26 mouse cellular contexts compared by ENCODE assay signal in the genomic region with DNA sequence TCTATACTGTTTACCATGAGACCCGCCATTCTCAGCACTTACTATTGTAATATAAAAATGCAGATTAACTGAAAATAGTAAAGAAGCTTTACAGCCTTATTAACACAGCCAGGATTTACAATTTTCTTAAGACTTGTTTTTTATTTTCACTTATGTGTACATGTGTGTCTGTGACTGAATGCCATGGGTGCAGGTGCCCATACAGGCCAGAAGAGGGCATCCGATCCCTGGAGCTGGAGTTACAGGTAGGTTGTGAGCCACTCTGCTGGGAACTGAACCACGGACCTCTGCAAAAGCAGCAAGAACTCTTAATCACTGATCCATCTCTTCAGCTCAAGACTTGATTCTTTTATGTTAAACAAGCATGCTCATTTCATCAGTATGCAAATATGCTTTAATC. TPM values are rescaled to one million over a fixed set of nuclear protein-coding genes. Genes with fewer than 3 reads are reported as not detected.
DNase-seq lines count a peak whose midpoint lies in the region; ATAC-seq and TF ChIP-seq lines count a peak whose summit lies in the region.
"Had no signal": no experiment of that assay in that cellular context is flagged by ENCODE, and none has a peak within 500 bp of the region (broad histone marks: within the 10 kb centered on the region; RNA-seq: fewer than 3 reads in every experiment).

No protein-coding gene starts in this region.

- no peak overlapping the region for H3K27ac ChIP-seq in kidney, adult 2 months (ENCODE audit: insufficient read depth, low read depth, low read length)
- H3K27ac ChIP-seq in kidney, embryonic 15.5 days: no peak overlapping the region
- H3K27ac ChIP-seq in liver, postnatal 0 days (ENCODE audit: low read depth): no peak overlapping the region
- no peak overlapping the region for H3K27ac ChIP-seq in liver, embryonic 11.5 days (ENCODE audit: low read depth, low read length)
- H3K27ac ChIP-seq in MEL (ENCODE audit: control insufficient read depth, low read depth, low read length): no peak overlapping the region
- H3K27ac ChIP-seq in bone marrow, adult 2 months (ENCODE audit: control insufficient read depth, insufficient read depth, low read depth, low read length, poor library complexity): no peak overlapping the region
- H3K27ac ChIP-seq: forebrain, embryonic 13.5 days; hindbrain, embryonic 10.5 days; limb, embryonic 15.5 days; midbrain, embryonic 10.5 days; neural tube, embryonic 15.5 days; stomach, embryonic 15.5 days had no signal

- H3K9me3 ChIP-seq in kidney, embryonic 15.5 days (replicated peaks): 0 out of 2 replicates have a peak, but pooled peaks cover 2% of the 10 kb centered on the region
- H3K9me3 ChIP-seq in liver, postnatal 0 days (ENCODE audit: low read length): no peaks in the 10 kb centered on the region
- no peaks in the 10 kb centered on the region for H3K9me3 ChIP-seq in liver, embryonic 11.5 days (ENCODE audit: control insufficient read depth, low read length)
- H3K9me3 ChIP-seq in MEL (replicated peaks; ENCODE audit: insufficient read depth, low read length): no peaks in the 10 kb centered on the region
- H3K9me3 ChIP-seq: forebrain, embryonic 13.5 days; hindbrain, embryonic 10.5 days; limb, embryonic 15.5 days; midbrain, embryonic 10.5 days; neural tube, embryonic 15.5 days; stomach, embryonic 15.5 days had no signal

- no peaks in the 10 kb centered on the region for H3K4me1 ChIP-seq in kidney, adult 2 months (ENCODE audit: control insufficient read depth, insufficient read depth, low read length)
- 0 out of 2 replicates have a peak, but pooled peaks cover 5% of the 10 kb centered on the region for H3K4me1 ChIP-seq in kidney, embryonic 15.5 days
- no peaks in the 10 kb centered on the region; the same call in 1 of the 2 replicates for H3K4me1 ChIP-seq in liver, postnatal 0 days (ENCODE audit: insufficient read depth)
- H3K4me1 ChIP-seq in liver, embryonic 11.5 days (replicated peaks; ENCODE audit: control insufficient read depth, insufficient read depth, low read length): no peaks in the 10 kb centered on the region
- H3K4me1 ChIP-seq in MEL (ENCODE audit: control insufficient read depth in 1 of 2, insufficient read depth in 2 of 2, low read length in 2 of 2): no peaks in the 10 kb centered on the region
- no peaks in the 10 kb centered on the region for H3K4me1 ChIP-seq in bone marrow, adult 2 months (ENCODE audit: control insufficient read depth, insufficient read depth, low read length)
- H3K4me1 ChIP-seq: forebrain, embryonic 13.5 days; heart, embryonic 12.5 days; hindbrain, embryonic 10.5 days; limb, embryonic 15.5 days; midbrain, embryonic 10.5 days; neural tube, embryonic 15.5 days; stomach, embryonic 15.5 days had no signal

- ATAC-seq in kidney, embryonic 15.5 days (replicated peaks; ENCODE audit: low FRiP score): no peak
- no peak for ATAC-seq in liver, postnatal 0 days
- no peak for ATAC-seq in liver, embryonic 11.5 days (replicated peaks; ENCODE audit: low FRiP score)
- ATAC-seq: forebrain, embryonic 13.5 days had no signal

- no peak overlapping the region for H3K9ac ChIP-seq in kidney, embryonic 15.5 days
- H3K9ac ChIP-seq in liver, postnatal 0 days (replicated peaks): no peak overlapping the region
- no peak overlapping the region for H3K9ac ChIP-seq in liver, embryonic 11.5 days (ENCODE audit: low read depth, low read length)
- no peak overlapping the region for H3K9ac ChIP-seq in MEL (ENCODE audit: control insufficient read depth, low read depth, low read length, poor library complexity, severe bottlenecking)
- H3K9ac ChIP-seq: forebrain, embryonic 13.5 days; heart, embryonic 12.5 days; limb, embryonic 15.5 days; neural tube, embryonic 15.5 days; stomach, embryonic 15.5 days had no signal

- DNase-seq in kidney, adult 2 months: no peak
- no peak for DNase-seq in liver, postnatal 0 days
- no peak for DNase-seq in liver, embryonic 11.5 days (ENCODE audit: low spot score)
- DNase-seq in MEL (ENCODE audit: low read depth, low spot score): peak; percentile 38
- no peak for DNase-seq in cerebellum, adult 9-11 months
- DNase-seq: adrenal gland, adult 2 months; cerebellum, adult 8-10 months; heart, postnatal 10 days; kidney, adult 9 months; kidney, postnatal 36 days; layer of hippocampus, adult 9-11 months; left cerebral cortex, postnatal 4 days; lung, postnatal 10 days; right cerebral cortex, adult 18-20 months; right cerebral cortex, postnatal 4 days; thymus, adult 18-20 months; thymus, postnatal 4 days had no signal

- H3K4me2 ChIP-seq in kidney, embryonic 15.5 days: no peak overlapping the region
- H3K4me2 ChIP-seq in liver, postnatal 0 days (ENCODE audit: low read depth, low read length): no peak overlapping the region
- no peak overlapping the region for H3K4me2 ChIP-seq in liver, embryonic 11.5 days
- H3K4me2 ChIP-seq: forebrain, embryonic 13.5 days; heart, embryonic 12.5 days; limb, embryonic 15.5 days; neural tube, embryonic 15.5 days; stomach, embryonic 15.5 days had no signal

- TF ChIP-seq CTCF in kidney, adult 2 months (conservative IDR thresholded peaks at IDR 0.05; ENCODE audit: insufficient read depth, insufficient read length, low read depth, low read length): peak; percentile 32; the same call in 1 of the 2 replicates
- 0 out of 2 replicates have a peak, but pooled peaks have one; percentile 21 for TF ChIP-seq CTCF in liver, postnatal 0 days (IDR thresholded peaks at IDR 0.05; ENCODE audit: low read depth)
- TF ChIP-seq CTCF in MEL (IDR thresholded peaks at IDR 0.05 in 2 of 3, conservative IDR thresholded peaks at IDR 0.05 in 1 of 3; ENCODE audit: control insufficient read depth in 1 of 3, insufficient read depth in 1 of 3, low read depth in 2 of 3, low read length in 3 of 3, poor library complexity in 1 of 3, severe bottlenecking in 1 of 3): peak in 2 of 3 experiments; percentile 7 to 23; a peak in 1 of 6 replicates
- TF ChIP-seq CTCF in bone marrow, adult 2 months (IDR thresholded peaks at IDR 0.05; ENCODE audit: control insufficient read depth, insufficient read depth, low read length): 0 out of 2 replicates have a peak, but pooled peaks have one; percentile 8

- H3K79me2 ChIP-seq in MEL (ENCODE audit: control insufficient read depth, insufficient read depth, low read length, poor library complexity): peaks cover 1% of the 10 kb centered on the region; the same call in 1 of the 2 replicates

- no peak for TF ChIP-seq RAD21 in MEL (IDR thresholded peaks at IDR 0.05; ENCODE audit: low read depth, low read length)

- H3K36me3 ChIP-seq in kidney, adult 2 months (ENCODE audit: control insufficient read depth, insufficient read depth, low read length): peaks cover 4% of the 10 kb centered on the region; the same call in 1 of the 2 replicates
- peaks cover 88% of the 10 kb centered on the region for H3K36me3 ChIP-seq in kidney, embryonic 15.5 days
- H3K36me3 ChIP-seq in liver, postnatal 0 days (replicated peaks; ENCODE audit: insufficient read depth, low read length): peaks cover 54% of the 10 kb centered on the region
- peaks cover 48% of the 10 kb centered on the region for H3K36me3 ChIP-seq in liver, embryonic 11.5 days (ENCODE audit: control insufficient read depth, insufficient read depth, low read length)
- peaks cover 0 to 6% of the 10 kb centered on the region in 2 experiments; a peak in 2 of 4 replicates for H3K36me3 ChIP-seq in MEL (ENCODE audit: control insufficient read depth in 1 of 2, insufficient read depth in 2 of 2, low read length in 2 of 2)

- TF ChIP-seq EP300 in liver, postnatal 0 days (IDR thresholded peaks at IDR 0.05; ENCODE audit: low read depth): no peak
- no peak for TF ChIP-seq EP300 in MEL (IDR thresholded peaks at IDR 0.05; ENCODE audit: low read depth in 1 of 2, low read length in 2 of 2)

- H3K27me3 ChIP-seq in kidney, adult 2 months (replicated peaks; ENCODE audit: control insufficient read depth, insufficient read depth, low read length): no peaks in the 10 kb centered on the region
- H3K27me3 ChIP-seq in kidney, embryonic 15.5 days: no peaks in the 10 kb centered on the region
- no peaks in the 10 kb centered on the region for H3K27me3 ChIP-seq in liver, postnatal 0 days (ENCODE audit: insufficient read depth, low read length)
- no peaks in the 10 kb centered on the region for H3K27me3 ChIP-seq in liver, embryonic 11.5 days (replicated peaks; ENCODE audit: control insufficient read depth, insufficient read depth, low read length)
- no peaks in the 10 kb centered on the region for H3K27me3 ChIP-seq in MEL (ENCODE audit: control insufficient read depth in 1 of 2, insufficient read depth in 2 of 2, low read length in 2 of 2)
- H3K27me3 ChIP-seq: forebrain, embryonic 13.5 days; heart, embryonic 12.5 days; limb, embryonic 15.5 days; neural tube, embryonic 15.5 days; stomach, embryonic 15.5 days had no signal

- no peak overlapping the region for H3K4me3 ChIP-seq in kidney, adult 2 months (ENCODE audit: insufficient read depth, low read depth, low read length)
- H3K4me3 ChIP-seq in kidney, embryonic 15.5 days (replicated peaks): no peak overlapping the region
- no peak overlapping the region for H3K4me3 ChIP-seq in liver, postnatal 0 days (ENCODE audit: low read depth, low read length)
- H3K4me3 ChIP-seq in liver, embryonic 11.5 days (ENCODE audit: low read depth, low read length): no peak overlapping the region
- no peak overlapping the region for H3K4me3 ChIP-seq in MEL (ENCODE audit: control insufficient read depth in 1 of 2, insufficient read depth in 1 of 2, low read depth in 2 of 2, low read length in 2 of 2)
- no peak overlapping the region for H3K4me3 ChIP-seq in bone marrow, adult 2 months (replicated peaks; ENCODE audit: control insufficient read depth, low read depth, low read length)
- H3K4me3 ChIP-seq: forebrain, embryonic 13.5 days; heart, embryonic 12.5 days; hindbrain, embryonic 10.5 days; limb, embryonic 15.5 days; midbrain, embryonic 10.5 days; neural tube, embryonic 15.5 days; stomach, embryonic 15.5 days had no signal

- no peak for TF ChIP-seq POLR2A in kidney, adult 2 months (IDR thresholded peaks at IDR 0.05; ENCODE audit: low read depth, low read length)
- no peak for TF ChIP-seq POLR2A in MEL (IDR thresholded peaks at IDR 0.05; ENCODE audit: control insufficient read depth in 1 of 2, insufficient read depth in 1 of 2, low read depth in 1 of 2, low read length in 2 of 2, poor library complexity in 1 of 2)
- no peak for TF ChIP-seq POLR2A in bone marrow, adult 2 months (IDR thresholded peaks at IDR 0.05; ENCODE audit: borderline replicate concordance, control insufficient read depth, low read depth, low read length)

- WGBS in kidney, adult 2 months: 97% methylated on average over 3 of the region's 3 CpGs
- WGBS in kidney, embryonic 15.5 days: 98% methylated on average over 3 of the region's 3 CpGs
- 87% methylated on average over 3 of the region's 3 CpGs for WGBS in liver, postnatal 0 days (ENCODE audit: insufficient replicate concordance)
- 96% methylated on average over 3 of the region's 3 CpGs for WGBS in liver, embryonic 11.5 days
- WGBS in bone marrow, adult 2 months: 88% methylated on average over 3 of the region's 3 CpGs

RNA-seq across cellular contexts. Expression of gene Fam207a, which starts 22.7 kb away (rescaled TPM):
- 30.5 and 31.4 TPM in 2 replicates for polyA plus RNA-seq in kidney, adult 2 months (2012; rRNA removed)
- 34.3 and 37.2 TPM in 2 replicates for polyA plus RNA-seq in kidney, embryonic 15.5 days (2015; fragmentation: Nextera tagmentation; extraction: Ambion mirVana)
- 14.8 and 15.5 TPM in 2 replicates for polyA plus RNA-seq in liver, postnatal 0 days (2015; fragmentation: Nextera tagmentation; extraction: Ambion mirVana)
- 42.6 and 47.4 TPM in 2 replicates for polyA plus RNA-seq in liver, embryonic 11.5 days (2014; fragmentation: Nextera tagmentation; extraction: Ambion mirVana)
- total RNA-seq in MEL (2012; rRNA removed): 54.9 and 70.6 TPM in 2 replicates
- polyA plus RNA-seq in MEL (2012; ENCODE audit: insufficient read depth in 1 of 2, insufficient read length in 2 of 2, low read depth in 1 of 2, low replicate concordance in 2 of 2, missing spikeins in 1 of 2): 10 to 100 TPM in 1 of 2 experiments, not detected in 1; 74.0 TPM
- polyA plus RNA-seq in bone marrow, adult 2 months (2011; ENCODE audit: insufficient read depth, insufficient read length, low replicate concordance, missing spikeins): 12.3 and 29.2 TPM in 2 replicates

RNA-seq across cellular contexts. Expression of gene Itgb2, which starts 37.2 kb away (rescaled TPM):
- 6.5 and 13.6 TPM in 2 replicates for polyA plus RNA-seq in kidney, adult 2 months (2012; rRNA removed)
- 2.1 and 2.3 TPM in 2 replicates for polyA plus RNA-seq in kidney, embryonic 15.5 days (2015; fragmentation: Nextera tagmentation; extraction: Ambion mirVana)
- 18.7 and 23.1 TPM in 2 replicates for polyA plus RNA-seq in liver, postnatal 0 days (2015; fragmentation: Nextera tagmentation; extraction: Ambion mirVana)
- polyA plus RNA-seq in liver, embryonic 11.5 days (2014; fragmentation: Nextera tagmentation; extraction: Ambion mirVana): 18.6 and 19.1 TPM in 2 replicates
- total RNA-seq in MEL (2012; rRNA removed): 36.7 and 36.9 TPM in 2 replicates
- polyA plus RNA-seq in MEL (2012; ENCODE audit: insufficient read depth in 1 of 2, insufficient read length in 2 of 2, low read depth in 1 of 2, low replicate concordance in 2 of 2, missing spikeins in 1 of 2): 10 to 100 TPM in 1 of 2 experiments, not detected in 1; 45.8 TPM
- 27.2 and 69.1 TPM in 2 replicates for polyA plus RNA-seq in bone marrow, adult 2 months (2011; ENCODE audit: insufficient read depth, insufficient read length, low replicate concordance, missing spikeins)
